Mouse (Mus musculus): ENCODE data around the gene Cxcl14. TPM values are rescaled to one million over a fixed set of nuclear protein-coding genes. Genes with fewer than 3 reads are reported as not detected.

Gene Cxcl14
- polyA plus RNA-seq, 1 experiment, result 2.3 TPM

DNA sequence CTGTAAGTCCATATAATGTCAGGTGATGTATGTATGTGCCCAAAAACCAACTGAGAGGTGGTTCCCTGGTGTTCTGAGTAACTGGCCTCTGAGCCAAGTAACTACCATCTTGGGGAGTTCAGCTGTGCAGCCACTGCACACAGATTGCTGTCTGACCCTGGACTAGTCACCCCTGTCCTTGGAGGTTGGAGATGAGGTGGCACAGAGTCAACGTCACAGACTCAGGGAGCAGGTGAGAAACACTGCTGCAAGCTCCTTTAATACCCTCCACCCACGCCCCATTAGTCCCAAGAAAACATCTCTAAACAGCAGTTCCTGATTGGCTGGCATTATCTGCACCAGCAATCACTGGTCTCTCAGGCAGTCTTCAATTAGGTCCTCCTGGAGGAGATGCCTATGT lies 21.2 kb downstream of the Cxcl14 start:
- Histone ChIP-seq H3K4me1 (ENCODE audit: control insufficient read depth, insufficient read depth, low read length) (no peaks in the 10 kb centered on the region), H3K9ac (ENCODE audit: low read depth, poor library complexity, severe bottlenecking) (no peak overlapping the region), H3K36me3 (ENCODE audit: control insufficient read depth, insufficient read depth, low read length, poor library complexity, severe bottlenecking) (no peaks in the 10 kb centered on the region), H3K27me3 (ENCODE audit: control insufficient read depth, insufficient read depth, low read length, poor library complexity, severe bottlenecking) (no peaks in the 10 kb centered on the region), H3K9me3 (replicated peaks; ENCODE audit: control insufficient read depth, insufficient read depth, low read length, poor library complexity, severe bottlenecking) (no peaks in the 10 kb centered on the region; the same call in 1 of the 2 replicates), H3K4me3 (ENCODE audit: low read depth, low read length) (no peak overlapping the region), H3K27ac (ENCODE audit: insufficient read depth, low read length) (no peak overlapping the region)
- TF ChIP-seq EP300 (IDR thresholded peaks at IDR 0.05; ENCODE audit: insufficient read depth, low read depth, low read length) (no peak), POLR2A (IDR thresholded peaks at IDR 0.05; ENCODE audit: insufficient read depth, low read length) (no peak), CTCF (IDR thresholded peaks at IDR 0.05; ENCODE audit: low read depth, low read length) (no peak)

GRCm38 (mm10) chr13:56270124-56270523 lies 26.2 kb downstream of the Cxcl14 start:
- H3K4me1 ChIP-seq (ENCODE audit: control insufficient read depth, insufficient read depth, low read length), result no peaks in the 10 kb centered on the region
- no peaks in the 10 kb centered on the region for H3K36me3 ChIP-seq (ENCODE audit: control insufficient read depth, insufficient read depth, low read length, poor library complexity, severe bottlenecking)
- TF ChIP-seq EP300 (IDR thresholded peaks at IDR 0.05; ENCODE audit: insufficient read depth, low read depth, low read length) (no peak), POLR2A (IDR thresholded peaks at IDR 0.05; ENCODE audit: insufficient read depth, low read length) (no peak), CTCF (IDR thresholded peaks at IDR 0.05; ENCODE audit: low read depth, low read length) (no peak)
- H3K27me3 ChIP-seq (ENCODE audit: control insufficient read depth, insufficient read depth, low read length, poor library complexity, severe bottlenecking), result no peaks in the 10 kb centered on the region
- H3K27ac ChIP-seq (ENCODE audit: insufficient read depth, low read length), result no peak overlapping the region
- H3K4me3 ChIP-seq (ENCODE audit: low read depth, low read length), result no peak overlapping the region
- H3K9me3 ChIP-seq (replicated peaks; ENCODE audit: control insufficient read depth, insufficient read depth, low read length, poor library complexity, severe bottlenecking), result no peaks in the 10 kb centered on the region; the same call in 1 of the 2 replicates
- H3K9ac ChIP-seq (ENCODE audit: low read depth, poor library complexity, severe bottlenecking), result no peak overlapping the region

DNA sequence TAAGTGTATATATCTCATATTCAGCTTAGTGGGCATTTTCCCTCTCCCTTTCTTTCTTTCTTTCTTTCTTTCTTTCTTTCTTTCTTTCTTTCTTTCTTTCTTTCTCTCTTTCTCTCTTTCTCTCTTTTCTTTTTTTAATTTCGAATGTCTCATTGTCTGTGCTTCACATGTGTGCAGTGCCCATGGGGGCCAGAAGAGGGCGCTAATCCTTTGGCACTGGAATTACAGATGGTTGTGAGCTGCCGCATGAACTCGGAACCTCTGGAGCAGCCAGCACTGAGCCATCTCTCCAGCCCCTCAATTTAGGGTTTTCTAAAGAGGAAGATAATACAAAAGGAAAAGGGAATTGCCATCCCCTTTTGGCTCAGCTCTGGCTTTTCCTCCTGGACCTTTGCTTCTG lies 29.0 kb downstream of the Cxcl14 start:
- H3K27ac ChIP-seq (ENCODE audit: insufficient read depth, low read length), result no peak overlapping the region
- H3K4me1 ChIP-seq (ENCODE audit: control insufficient read depth, insufficient read depth, low read length), result no peaks in the 10 kb centered on the region
- no peaks in the 10 kb centered on the region; the same call in 1 of the 2 replicates for H3K9me3 ChIP-seq (replicated peaks; ENCODE audit: control insufficient read depth, insufficient read depth, low read length, poor library complexity, severe bottlenecking)
- H3K27me3 ChIP-seq (ENCODE audit: control insufficient read depth, insufficient read depth, low read length, poor library complexity, severe bottlenecking), result no peaks in the 10 kb centered on the region
- no peak overlapping the region for H3K4me3 ChIP-seq (ENCODE audit: low read depth, low read length)
- H3K36me3 ChIP-seq (ENCODE audit: control insufficient read depth, insufficient read depth, low read length, poor library complexity, severe bottlenecking), result no peaks in the 10 kb centered on the region
- TF ChIP-seq CTCF (IDR thresholded peaks at IDR 0.05; ENCODE audit: low read depth, low read length) (peak; percentile 52), POLR2A (IDR thresholded peaks at IDR 0.05; ENCODE audit: insufficient read depth, low read length) (no peak)
- no peak overlapping the region for H3K9ac ChIP-seq (ENCODE audit: low read depth, poor library complexity, severe bottlenecking)

DNA sequence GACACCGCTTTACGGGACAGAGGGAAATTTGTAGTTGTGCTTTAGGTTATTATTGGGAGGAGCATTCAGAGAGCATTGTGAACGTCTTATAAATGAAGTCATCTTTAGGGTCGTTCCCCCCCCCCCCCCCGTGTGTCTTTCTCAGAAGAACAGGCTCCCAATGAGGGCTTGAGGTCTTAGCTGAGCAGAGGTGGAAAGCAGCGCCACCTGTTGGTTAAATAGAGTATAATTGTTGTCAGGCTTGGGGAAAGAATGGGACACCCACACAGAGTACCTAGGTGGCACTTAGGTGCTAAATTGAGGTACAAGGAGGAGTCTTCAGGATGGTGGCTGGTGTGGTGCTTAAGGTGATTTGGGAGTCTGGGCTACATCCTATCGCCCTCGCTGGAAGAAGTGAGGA lies 29.9 kb downstream of the Cxcl14 start:
- TF ChIP-seq CTCF (IDR thresholded peaks at IDR 0.05; ENCODE audit: low read depth, low read length), result peak; percentile 36
- TF ChIP-seq EP300 (IDR thresholded peaks at IDR 0.05; ENCODE audit: insufficient read depth, low read depth, low read length), result no peak
- no peaks in the 10 kb centered on the region for H3K27me3 ChIP-seq (ENCODE audit: control insufficient read depth, insufficient read depth, low read length, poor library complexity, severe bottlenecking)

GRCm38 (mm10) chr13:56265661-56266060 lies 30.7 kb downstream of the Cxcl14 start:
- H3K27ac ChIP-seq (ENCODE audit: insufficient read depth, low read length), result no peak overlapping the region
- H3K9me3 ChIP-seq (replicated peaks; ENCODE audit: control insufficient read depth, insufficient read depth, low read length, poor library complexity, severe bottlenecking), result no peaks in the 10 kb centered on the region
- TF ChIP-seq EP300 (IDR thresholded peaks at IDR 0.05; ENCODE audit: insufficient read depth, low read depth, low read length) (no peak), POLR2A (IDR thresholded peaks at IDR 0.05; ENCODE audit: insufficient read depth, low read length) (no peak), CTCF (IDR thresholded peaks at IDR 0.05; ENCODE audit: low read depth, low read length) (no peak)
- H3K4me1 ChIP-seq (ENCODE audit: control insufficient read depth, insufficient read depth, low read length), result no peaks in the 10 kb centered on the region
- no peaks in the 10 kb centered on the region for H3K27me3 ChIP-seq (ENCODE audit: control insufficient read depth, insufficient read depth, low read length, poor library complexity, severe bottlenecking)
- H3K36me3 ChIP-seq (ENCODE audit: control insufficient read depth, insufficient read depth, low read length, poor library complexity, severe bottlenecking), result no peaks in the 10 kb centered on the region
- H3K9ac ChIP-seq (ENCODE audit: low read depth, poor library complexity, severe bottlenecking), result no peak overlapping the region
- H3K4me3 ChIP-seq (ENCODE audit: low read depth, low read length), result no peak overlapping the region

More for the DNA sequence above, 29.9 kb downstream of the Cxcl14 start:
- Histone ChIP-seq H3K9ac (ENCODE audit: low read depth, poor library complexity, severe bottlenecking) (no peak overlapping the region), H3K36me3 (ENCODE audit: control insufficient read depth, insufficient read depth, low read length, poor library complexity, severe bottlenecking) (no peaks in the 10 kb centered on the region), H3K9me3 (replicated peaks; ENCODE audit: control insufficient read depth, insufficient read depth, low read length, poor library complexity, severe bottlenecking) (no peaks in the 10 kb centered on the region; the same call in 1 of the 2 replicates), H3K4me1 (ENCODE audit: control insufficient read depth, insufficient read depth, low read length) (no peaks in the 10 kb centered on the region), H3K4me3 (ENCODE audit: low read depth, low read length) (no peak overlapping the region), H3K27ac (ENCODE audit: insufficient read depth, low read length) (no peak overlapping the region)

- no peak for TF ChIP-seq CTCF (IDR thresholded peaks at IDR 0.05; ENCODE audit: low read depth, low read length)
- TF ChIP-seq EP300 (IDR thresholded peaks at IDR 0.05; ENCODE audit: insufficient read depth, low read depth, low read length), result no peak
- TF ChIP-seq POLR2A (IDR thresholded peaks at IDR 0.05; ENCODE audit: insufficient read depth, low read length), result no peak
- no peak overlapping the region for H3K27ac ChIP-seq (ENCODE audit: insufficient read depth, low read length)
- H3K36me3 ChIP-seq (ENCODE audit: control insufficient read depth, insufficient read depth, low read length, poor library complexity, severe bottlenecking), result no peaks in the 10 kb centered on the region
- no peak overlapping the region for H3K4me3 ChIP-seq (ENCODE audit: low read depth, low read length)
- no peaks in the 10 kb centered on the region for H3K4me1 ChIP-seq (ENCODE audit: control insufficient read depth, insufficient read depth, low read length)
- H3K27me3 ChIP-seq (ENCODE audit: control insufficient read depth, insufficient read depth, low read length, poor library complexity, severe bottlenecking), result peaks cover 9% of the 10 kb centered on the region
- no peaks in the 10 kb centered on the region for H3K9me3 ChIP-seq (replicated peaks; ENCODE audit: control insufficient read depth, insufficient read depth, low read length, poor library complexity, severe bottlenecking)
- no peak overlapping the region for H3K9ac ChIP-seq (ENCODE audit: low read depth, poor library complexity, severe bottlenecking)
Measured at GRCm38 (mm10) chr13:56262269-56262668, 34.1 kb downstream of the Cxcl14 start.
